Mouse (Mus musculus): Measurements from ENCODE around the gene Lipn. TPM values are rescaled to one million over a fixed set of nuclear protein-coding genes. Genes with fewer than 3 reads are reported as not detected.

Lipn gene
- not detected for polyA plus RNA-seq (2017; shearing (Covaris generic))

GRCm38 (mm10) chr19:34066779-34067472 is at the start of gene Lipn:
Gene Lipn (plus strand): TSS chr19:34067358.

DNA sequence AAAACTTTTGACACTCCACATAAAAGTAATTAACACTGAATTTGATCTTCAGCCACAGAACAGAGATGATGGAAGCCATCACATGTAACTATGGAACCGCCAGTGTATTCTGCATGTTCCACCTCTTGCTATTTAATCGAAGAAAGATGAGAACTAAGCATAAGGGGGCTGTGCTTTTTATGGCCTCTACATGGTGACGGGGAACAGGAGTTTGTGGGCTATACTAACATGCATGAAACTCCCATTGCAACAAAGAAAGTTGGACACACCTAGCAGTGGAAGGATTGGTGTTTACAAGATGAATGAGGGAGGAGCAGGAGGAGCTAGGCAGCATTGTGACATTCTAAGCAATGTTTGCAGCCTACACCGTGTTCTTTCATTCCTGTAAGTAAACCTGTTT is 33.5 kb downstream of the Lipn start, which contains the start of gene Lipm:
TSS of gene Lipm (plus strand) at position 301 of the 400 bp plus-strand sequence.

Other genes with a start within 250 kb of the Lipn start
- gene Lipf, start 106.2 kb upstream of the Lipn start, polyA plus RNA-seq (2017; shearing (Covaris generic)): under 1 TPM in 1 of 2 experiments, not detected in 1; 0.32 TPM
- gene Lipk, start 59.1 kb upstream of the Lipn start, polyA plus RNA-seq (2017; shearing (Covaris generic)): under 1 TPM in 1 of 2 experiments, not detected in 1; 0.14 TPM
- under 1 TPM in 1 of 2 experiments, not detected in 1; 0.25 TPM for gene Lipm, start 33.6 kb downstream of the Lipn start, polyA plus RNA-seq (2017; shearing (Covaris generic))
- gene Ankrd22, start 98.7 kb downstream of the Lipn start, polyA plus RNA-seq (2017; shearing (Covaris generic)): under 1 TPM; 0.16 to 0.23 TPM
- gene Stambpl1, start 124.9 kb downstream of the Lipn start, polyA plus RNA-seq (2017; shearing (Covaris generic)): 10 to 100 TPM; 87.6 to 89.5 TPM
- under 1 TPM in 1 of 2 experiments, not detected in 1; 0.14 TPM for gene Acta2, start 188.2 kb downstream of the Lipn start, polyA plus RNA-seq (2017; shearing (Covaris generic))
- gene Fas, start 223.3 kb downstream of the Lipn start, polyA plus RNA-seq (2017; shearing (Covaris generic)): 100 to 1,000 TPM in 1 of 2 experiments, 10 to 100 TPM in 1; 71.8 to 105 TPM

All from activated CD4-positive, CD25-positive, alpha-beta regulatory T cell (primary cell).